Mouse (Mus musculus) kidney, adult 2 months (tissue): ENCODE results near the gene Trmt1l. TPM values are rescaled to one million over a fixed set of nuclear protein-coding genes. Genes with fewer than 3 reads are reported as not detected.

Source experiments
- DNase-seq: peaks from one replicate; pipeline ENCODE4 v3.0.0; 2021
- H3K27ac ChIP-seq: fragments of 200-500 bp; 2 replicates; pipeline ENCODE4 v1.5.1; 2012; ENCODE audit warnings: low read depth, low read length, control low read depth, inconsistent platforms; ENCODE audit not compliant: insufficient read depth
- H3K27me3 ChIP-seq: fragments of 200-500 bp; replicated peaks from 2 replicates; pipeline ENCODE4 v1.6.1; 2012; ENCODE audit warnings: mild to moderate bottlenecking, moderate library complexity, low read length, inconsistent platforms; ENCODE audit not compliant: control insufficient read depth, insufficient read depth
- H3K36me3 ChIP-seq: fragments of 200-500 bp; 2 replicates; pipeline ENCODE4 v1.6.1; 2012; ENCODE audit warnings: mild to moderate bottlenecking, moderate library complexity, low read length, inconsistent platforms; ENCODE audit not compliant: control insufficient read depth, insufficient read depth
- H3K4me1 ChIP-seq: fragments of 200-500 bp; 2 replicates; pipeline ENCODE4 v1.6.1; 2011; ENCODE audit warnings: low read length; ENCODE audit not compliant: control insufficient read depth, insufficient read depth
- H3K4me3 ChIP-seq: fragments of 200-500 bp; 2 replicates; pipeline ENCODE4 v1.5.1; 2011; ENCODE audit warnings: mild to moderate bottlenecking, low read depth, low read length, control low read depth; ENCODE audit not compliant: insufficient read depth
- CTCF ChIP-seq: fragments of 200-500 bp; conservative IDR thresholded peaks from 2 replicates; pipeline ENCODE4 v1.5.1; 2011; ENCODE audit warnings: low read depth, mild to moderate bottlenecking, control low read depth, low read length, moderate library complexity, mixed read lengths; ENCODE audit not compliant: insufficient read depth, insufficient read length
- POLR2A ChIP-seq: fragments of 200-500 bp; IDR thresholded peaks from one replicate; pipeline ENCODE4 v1.6.1; 2011; ENCODE audit warnings: low read depth, low read length, control low read depth
- WGBS: fragments of 180-500 bp; shearing (Covaris S2); methylation state at CpG from one replicate; pipeline ENCODE4 v1.1.7; 2018; 5-methylcytosine and 5-hydroxymethylcytosine counted together
- polyA plus RNA-seq: library from polyadenylated mRNA; depleted of rRNA; stranded (reverse); fragments of >200 nt; gene quantifications from 2 replicates; pipeline ENCODE4 v1.2.3, GENCODE M21; 2012; rRNA removed

The Trmt1l gene
- polyA plus RNA-seq, 1 experiment, result 14.7 TPM

DNA sequence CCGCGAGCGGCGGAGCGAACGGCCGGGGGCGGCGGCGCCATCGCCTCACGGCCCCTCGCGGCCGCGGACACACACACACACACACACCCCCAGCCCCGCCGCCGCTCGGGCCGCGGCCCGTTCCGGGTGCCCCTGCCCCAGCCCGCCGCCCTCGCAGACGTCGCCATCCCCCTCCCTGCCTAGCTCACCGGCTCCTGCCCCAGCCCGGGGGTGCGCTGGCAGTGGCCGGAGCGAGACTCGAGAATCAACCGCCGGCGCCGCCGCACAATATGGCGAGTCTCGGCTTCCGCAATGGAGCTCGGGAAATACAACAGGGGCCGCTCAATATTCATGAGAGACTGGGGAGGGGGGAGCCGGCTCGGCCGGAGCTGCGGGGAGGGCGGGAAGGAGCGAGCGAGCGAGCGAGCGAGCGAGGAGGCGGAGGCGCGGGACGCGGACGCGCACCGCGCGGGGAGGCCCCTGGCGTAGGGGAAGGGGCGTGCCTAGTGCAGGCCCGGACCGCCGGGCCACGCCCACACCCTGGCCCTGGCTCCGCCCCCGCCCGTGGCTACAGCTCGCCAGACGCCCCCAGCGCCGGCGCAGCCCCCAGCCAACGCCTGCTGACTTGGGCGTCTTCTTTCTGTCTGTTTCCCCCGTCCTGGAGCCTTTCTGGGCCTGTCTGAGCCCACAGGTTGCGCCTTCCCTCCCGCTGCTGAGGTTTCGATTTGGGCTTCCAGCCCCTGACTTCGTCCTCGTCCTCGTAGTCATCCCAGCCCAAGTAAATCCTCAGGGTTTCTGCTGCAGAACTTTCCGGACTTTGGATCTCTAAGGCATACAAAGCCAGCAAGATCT is 72.4 kb downstream of the Trmt1l start, which contains the start of gene Rnf2:
TSS of gene Rnf2 (minus strand) at position 425 of the 831 bp plus-strand sequence.
- peak; percentile 95 for DNase-seq
- no peak for TF ChIP-seq CTCF
- peak; percentile 57 for TF ChIP-seq POLR2A
- no peaks in the 10 kb centered on the region for H3K36me3 ChIP-seq
- peaks cover 11% of the 10 kb centered on the region for H3K4me1 ChIP-seq
- peak within 1 kb of the TSS; percentile 78 for H3K4me3 ChIP-seq
- 1% methylated on average over 87 of the region's 90 CpGs for WGBS
- H3K27ac ChIP-seq, result peak within 1 kb of the TSS; percentile 81
- no peaks in the 10 kb centered on the region for H3K27me3 ChIP-seq

Other genes starting within 250 kb of the Trmt1l start
- gene Gm47985, start 246.0 kb upstream of the Trmt1l start, polyA plus RNA-seq, result not detected in 2 replicates
- gene Gm8947, start 236.2 kb upstream of the Trmt1l start, polyA plus RNA-seq, result 0.31 and 0.54 TPM in 2 replicates
- not detected in 2 replicates for gene Gm47995, start 230.1 kb upstream of the Trmt1l start, polyA plus RNA-seq
- gene 3110040M04Rik, start 224.4 kb upstream of the Trmt1l start, polyA plus RNA-seq, result 0.13 and 0.19 TPM in 2 replicates
- not detected in 2 replicates for gene Gm47996, start 218.4 kb upstream of the Trmt1l start, polyA plus RNA-seq
- 137 and 155 TPM in 2 replicates for gene Ivns1abp, start 84.1 kb upstream of the Trmt1l start, polyA plus RNA-seq
- gene Swt1, start 87 bp upstream of the Trmt1l start, polyA plus RNA-seq, result 8.9 and 9.5 TPM in 2 replicates
- 13.8 and 16.4 TPM in 2 replicates for gene Rnf2, start 72.4 kb downstream of the Trmt1l start, polyA plus RNA-seq
- 5.7 and 5.8 TPM in 2 replicates for gene Fam129a, start 142.6 kb downstream of the Trmt1l start, polyA plus RNA-seq